Mouse (Mus musculus) heart, postnatal 0 days (tissue): ENCODE measurements at regions not wholly inside any gene's neighbourhood (a gene's known extent, or its start where the extent isn't known, plus 50 kb on each side); places are given as distances from the start of the nearest gene placed in this dataset.

Experiments used
- CTCF ChIP-seq: IDR thresholded peaks from 2 replicates; pipeline ENCODE4 v1.5.1; 2016; ENCODE audit warnings: antibody characterized with exemption, control low read depth, low read depth
- EP300 ChIP-seq: IDR thresholded peaks from 2 replicates; pipeline ENCODE4 v1.6.1; 2016; ENCODE audit warnings: antibody characterized with exemption, low read depth

DNA sequence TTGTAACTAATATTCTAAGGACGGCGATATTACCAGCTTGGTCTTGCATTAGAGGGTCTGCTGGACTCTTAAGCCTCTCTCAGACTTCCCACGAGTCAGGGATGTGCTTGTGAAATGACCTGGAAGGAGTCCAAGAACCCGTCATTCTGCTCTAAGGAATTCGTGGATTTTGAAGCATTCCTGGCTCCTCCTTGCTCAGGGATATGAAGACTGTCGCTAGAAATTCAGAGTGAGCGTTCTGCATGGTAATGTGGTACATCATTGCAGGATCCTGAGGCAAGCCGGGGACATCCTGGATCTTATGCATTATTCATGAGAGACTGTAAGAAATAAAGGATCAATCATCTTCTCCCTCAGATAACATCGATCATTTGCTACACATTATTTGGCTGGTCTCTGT, 162.6 kb upstream of the Fam92a start:
- TF ChIP-seq CTCF, result no peak
- no peak for TF ChIP-seq EP300
